Mouse (Mus musculus) cerebral cortex, adult 2 months (tissue): ENCODE data around the gene Foxn3.

Experiments used
- WGBS: fragments of 180-500 bp; shearing (Covaris S2); methylation state at CpG from one replicate; pipeline ENCODE4 v1.1.7; 2018; 5-methylcytosine and 5-hydroxymethylcytosine counted together

Gene Foxn3

DNA sequence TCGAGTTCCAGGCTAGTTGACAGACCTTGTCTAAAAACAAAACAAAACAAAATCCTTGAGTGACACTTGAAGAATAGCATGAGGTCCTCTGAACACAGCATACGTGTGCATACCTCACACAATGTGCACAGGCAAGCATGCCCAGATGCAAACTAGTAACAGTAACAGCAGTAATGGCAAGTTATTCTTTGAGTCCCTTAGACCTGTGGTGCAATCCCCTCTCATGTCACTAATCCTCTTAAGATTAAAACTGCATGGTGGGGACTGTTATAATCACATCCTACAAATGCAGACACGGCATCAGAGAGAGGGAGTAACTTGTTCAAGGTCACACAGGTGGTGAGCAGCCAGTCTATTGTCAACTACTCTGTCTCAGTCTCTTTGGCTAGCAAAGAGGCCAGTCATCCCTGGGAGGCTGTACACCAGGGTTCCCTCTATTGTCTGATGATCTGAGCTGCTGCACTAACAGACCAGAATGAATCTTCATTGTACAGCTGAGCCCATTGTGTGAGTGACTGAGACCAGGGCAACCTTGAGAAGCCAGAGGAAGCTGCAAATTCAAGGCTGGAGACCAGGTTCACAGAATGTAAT is 383.1 kb downstream of the Foxn3 start:
- 80% methylated on average over 3 of the region's 3 CpGs for WGBS

GRCm38 (mm10) chr12:99174979-99175621 is 388.3 kb downstream of the Foxn3 start:
- 69% methylated on average over 11 of the region's 11 CpGs for whole genome bisulfite sequencing

- WGBS, result 73% methylated on average over 5 of the region's 5 CpGs
These were observed 391.2 kb downstream of the Foxn3 start for GRCm38 (mm10) chr12:99172170-99172569.

GRCm38 (mm10) chr12:99169925-99170324 is 393.5 kb downstream of the Foxn3 start:
- 58% methylated on average over 6 of the region's 6 CpGs for WGBS

DNA sequence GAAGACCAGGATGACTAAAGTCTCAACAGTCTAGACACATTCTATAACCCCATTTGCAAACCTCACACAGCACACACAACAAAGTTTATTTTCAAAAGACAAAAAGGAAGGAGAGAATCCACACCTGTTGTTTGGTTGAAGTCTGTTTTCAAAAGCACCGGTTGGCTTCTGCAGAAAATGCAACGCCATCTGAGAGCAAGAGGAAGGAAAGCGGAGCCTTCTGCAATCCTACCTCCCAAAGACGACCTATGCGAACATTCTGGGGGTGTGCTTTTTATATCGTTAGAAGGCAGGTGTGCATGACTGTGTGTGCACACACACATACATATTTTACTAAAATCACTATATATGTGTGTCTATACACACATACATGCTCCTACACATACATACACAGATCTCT is 397.3 kb downstream of the Foxn3 start:
- WGBS, result 85% methylated on average over 6 of the region's 6 CpGs

DNA sequence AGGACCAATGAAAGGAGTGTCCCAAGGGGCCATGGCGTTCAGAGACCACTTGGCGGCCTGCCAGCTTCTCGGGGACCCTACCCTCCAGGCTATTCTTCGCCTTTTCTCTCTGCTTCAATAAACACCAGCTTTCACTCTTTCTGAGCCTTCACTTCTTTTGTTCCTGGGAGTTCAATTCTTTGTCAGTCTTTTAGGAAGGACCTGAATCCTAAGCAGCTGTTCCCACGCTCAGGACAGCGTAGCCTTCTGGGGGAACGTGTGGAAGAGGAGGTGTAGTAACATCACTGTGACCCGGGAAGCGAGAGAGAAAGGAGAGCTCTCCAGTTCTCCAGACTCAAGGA is 400.1 kb downstream of the Foxn3 start:
- WGBS, result 45% methylated on average over 9 of the region's 9 CpGs

DNA sequence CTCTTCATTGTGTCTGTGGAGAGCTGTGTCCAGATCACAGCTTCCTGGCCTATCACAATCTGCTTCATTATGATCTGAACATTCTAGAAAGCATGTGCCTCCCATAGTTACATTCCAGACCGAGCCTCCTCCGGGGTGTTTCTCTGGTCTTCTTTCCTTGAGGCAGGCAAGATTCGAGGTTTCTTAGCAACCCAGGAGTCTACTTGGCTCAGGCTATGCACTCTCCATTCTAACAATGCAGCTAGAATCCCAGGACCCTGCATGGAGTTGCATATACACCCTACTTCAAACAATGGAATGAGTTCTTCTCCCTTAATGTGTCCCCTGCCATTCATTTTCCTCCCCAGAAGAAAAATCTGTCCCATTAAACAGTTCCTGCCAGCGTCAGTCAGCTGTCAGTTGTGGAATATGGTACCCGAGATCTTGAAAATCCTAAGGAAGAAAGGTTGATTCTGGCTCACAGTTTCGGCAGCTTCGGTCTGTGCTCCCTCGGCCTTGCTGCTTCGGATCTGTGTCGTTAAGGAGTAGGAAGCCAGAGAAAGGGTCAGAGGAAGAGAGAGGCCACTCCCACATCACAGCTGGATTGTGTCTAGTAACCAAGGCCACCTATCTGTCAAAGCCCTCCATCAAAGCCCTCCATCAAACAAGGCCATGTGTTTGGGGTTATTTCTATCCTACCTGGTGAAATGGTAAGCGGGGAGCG is 400.6 kb downstream of the Foxn3 start:
- WGBS, result 59% methylated on average over 12 of the region's 12 CpGs

- WGBS, result 35% methylated on average over 10 of the region's 10 CpGs
These were observed 401.2 kb downstream of the Foxn3 start for GRCm38 (mm10) chr12:99162188-99162587.

GRCm38 (mm10) chr12:99160061-99160460 is 403.3 kb downstream of the Foxn3 start:
- WGBS, result 58% methylated on average over 8 of the region's 8 CpGs

DNA sequence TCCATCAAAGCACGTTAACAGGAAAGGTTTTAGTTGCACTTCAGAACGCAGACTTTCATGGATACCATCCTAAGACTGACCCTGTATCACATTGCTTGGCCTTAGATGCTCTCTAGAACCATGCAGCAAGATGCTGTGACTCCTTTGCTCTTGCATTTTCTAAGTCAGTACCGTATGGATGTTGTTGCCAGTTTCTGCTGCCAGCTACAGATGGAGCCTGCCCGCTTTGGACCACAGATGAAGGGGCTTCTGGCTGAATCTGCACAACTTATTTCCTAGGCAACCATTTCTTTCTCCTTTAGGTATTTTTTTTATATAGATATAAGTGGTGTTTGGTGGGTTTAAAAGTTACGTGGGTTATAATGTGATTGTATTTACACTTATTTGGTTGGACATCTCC is 407.5 kb downstream of the Foxn3 start:
- WGBS, result 67% methylated on average over 5 of the region's 5 CpGs

GRCm38 (mm10) chr12:99154230-99154629 is 409.2 kb downstream of the Foxn3 start:
- 75% methylated on average over 7 of the region's 7 CpGs for WGBS

- 57% methylated on average over 10 of the region's 10 CpGs for WGBS
These were observed 409.7 kb downstream of the Foxn3 start for GRCm38 (mm10) chr12:99153664-99154063.

GRCm38 (mm10) chr12:99150126-99150525 is 413.3 kb downstream of the Foxn3 start:
- 60% methylated on average over 4 of the region's 4 CpGs for WGBS

- WGBS, result 91% methylated on average over 6 of the region's 6 CpGs
These were observed 414.2 kb downstream of the Foxn3 start for GRCm38 (mm10) chr12:99149193-99149592.
